Mouse (Mus musculus) c-Kit-negative CD71-positive TER-119-positive erythroid progenitor cells, embryonic 14.5 days (primary cell): ENCODE measurements around the gene Nucks1.

Experiments
- DNase-seq: peaks from one replicate; pipeline ENCODE4 v3.0.0-alpha.2; 2013; ENCODE audit warnings: low read depth, low spot score

The Nucks1 gene

GRCm38 (mm10) chr1:131919052-131919451 is 8.7 kb downstream of the Nucks1 start:
- no peak for DNase-seq

- no peak for DNase-seq
Measured at GRCm38 (mm10) chr1:131922100-131922499, 11.8 kb downstream of the Nucks1 start.

- DNase-seq, result no peak
Measured at GRCm38 (mm10) chr1:131933471-131933870, 23.1 kb downstream of the Nucks1 start.

GRCm38 (mm10) chr1:131937659-131938305 is 27.4 kb downstream of the Nucks1 start:
- DNase-seq, result no peak

- DNase-seq, result no peak
Measured at GRCm38 (mm10) chr1:131938811-131939210, 28.5 kb downstream of the Nucks1 start.

- DNase-seq, result no peak
Measured at GRCm38 (mm10) chr1:131940711-131941244, 30.4 kb downstream of the Nucks1 start.

GRCm38 (mm10) chr1:131941501-131941900 is 31.2 kb downstream of the Nucks1 start:
- DNase-seq, result no peak

GRCm38 (mm10) chr1:131942621-131943590 is 32.6 kb downstream of the Nucks1 start:
- DNase-seq, result no peak

- no peak for DNase-seq
Measured at GRCm38 (mm10) chr1:131945674-131946440, 35.5 kb downstream of the Nucks1 start.

GRCm38 (mm10) chr1:131946462-131947215 is 36.3 kb downstream of the Nucks1 start:
- DNase-seq, result no peak

GRCm38 (mm10) chr1:131947997-131948525 is 37.7 kb downstream of the Nucks1 start:
- no peak for DNase-seq

GRCm38 (mm10) chr1:131954242-131954865 is 44.0 kb downstream of the Nucks1 start:
- no peak for DNase-seq

- no peak for DNase-seq
Measured at GRCm38 (mm10) chr1:131955131-131955757, 44.9 kb downstream of the Nucks1 start.

- DNase-seq, result no peak
Measured at GRCm38 (mm10) chr1:131957416-131957815, 47.1 kb downstream of the Nucks1 start.

GRCm38 (mm10) chr1:131961004-131961403 is 50.7 kb downstream of the Nucks1 start:
- no peak for DNase-seq

GRCm38 (mm10) chr1:131962606-131963084 is 52.3 kb downstream of the Nucks1 start, which contains the start of gene Slc45a3:
Slc45a3 (plus strand) TSS chr1:131962967.
- DNase-seq, result no peak

- DNase-seq, result no peak
Measured at GRCm38 (mm10) chr1:131963085-131963951, 53.0 kb downstream of the Nucks1 start.

- no peak for DNase-seq
Measured at GRCm38 (mm10) chr1:131964100-131964499, 53.8 kb downstream of the Nucks1 start.
